Mouse (Mus musculus): ENCODE results near the gene Sun1. TPM values are rescaled to one million over a fixed set of nuclear protein-coding genes. Genes with fewer than 3 reads are reported as not detected.
A peak's percentile ranks its signal among the peaks of the same experiment; 100 is the strongest.

Sun1 gene
- polyA plus RNA-seq, 1 experiment from 2014 or later, result 45.9 TPM

DNA sequence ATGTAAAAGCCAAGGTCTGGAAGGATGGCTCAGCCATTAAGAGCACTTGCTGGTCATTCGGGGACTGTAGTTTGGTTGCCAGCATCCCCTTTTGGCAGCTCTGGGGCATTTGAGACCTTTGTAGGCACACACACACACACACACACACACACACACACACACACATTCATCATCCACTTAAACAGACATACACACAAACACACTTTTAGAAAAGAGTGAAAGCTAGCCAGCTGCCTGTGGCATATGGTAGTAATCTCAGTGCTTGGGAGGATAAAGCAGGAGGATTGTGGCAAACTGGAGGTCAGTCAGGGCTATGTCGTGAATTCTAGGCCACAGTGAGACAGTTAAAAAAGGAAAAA is 822 bp upstream of the Sun1 start:
- Histone ChIP-seq H3K9ac (replicated peaks; ENCODE audit: low read length) (peak overlapping the region; percentile 88), H3K27ac (replicated peaks; ENCODE audit: low read depth, low read length) (no peak overlapping the region), H3K36me3 (replicated peaks; ENCODE audit: control insufficient read depth, insufficient read depth, low read depth, low read length) (no peaks in the 10 kb centered on the region), H3K4me2 (ENCODE audit: low read depth, low read length) (peak overlapping the region; percentile 82), H3K4me1 (ENCODE audit: control insufficient read depth, insufficient read depth, low read length) (peaks cover 2% of the 10 kb centered on the region; the same call in 1 of the 2 replicates), H3K4me3 (ENCODE audit: low read depth, low read length) (peak overlapping the region; percentile 92; the same call in 1 of the 2 replicates), H3K9me3 (replicated peaks; ENCODE audit: control insufficient read depth, low read length) (no peaks in the 10 kb centered on the region), H3K27me3 (ENCODE audit: control insufficient read depth, insufficient read depth, low read length) (no peaks in the 10 kb centered on the region)
- 39% methylated on average over 2 of the region's 2 CpGs for WGBS
- ATAC-seq (replicated peaks; ENCODE audit: insufficient number of reproducible peaks, low FRiP score, low TSS enrichment, low read depth), result 0 out of 2 replicates have a peak, but pooled peaks have one; percentile 0
- peak; percentile 22 for DNase-seq (ENCODE audit: low spot score)

DNA sequence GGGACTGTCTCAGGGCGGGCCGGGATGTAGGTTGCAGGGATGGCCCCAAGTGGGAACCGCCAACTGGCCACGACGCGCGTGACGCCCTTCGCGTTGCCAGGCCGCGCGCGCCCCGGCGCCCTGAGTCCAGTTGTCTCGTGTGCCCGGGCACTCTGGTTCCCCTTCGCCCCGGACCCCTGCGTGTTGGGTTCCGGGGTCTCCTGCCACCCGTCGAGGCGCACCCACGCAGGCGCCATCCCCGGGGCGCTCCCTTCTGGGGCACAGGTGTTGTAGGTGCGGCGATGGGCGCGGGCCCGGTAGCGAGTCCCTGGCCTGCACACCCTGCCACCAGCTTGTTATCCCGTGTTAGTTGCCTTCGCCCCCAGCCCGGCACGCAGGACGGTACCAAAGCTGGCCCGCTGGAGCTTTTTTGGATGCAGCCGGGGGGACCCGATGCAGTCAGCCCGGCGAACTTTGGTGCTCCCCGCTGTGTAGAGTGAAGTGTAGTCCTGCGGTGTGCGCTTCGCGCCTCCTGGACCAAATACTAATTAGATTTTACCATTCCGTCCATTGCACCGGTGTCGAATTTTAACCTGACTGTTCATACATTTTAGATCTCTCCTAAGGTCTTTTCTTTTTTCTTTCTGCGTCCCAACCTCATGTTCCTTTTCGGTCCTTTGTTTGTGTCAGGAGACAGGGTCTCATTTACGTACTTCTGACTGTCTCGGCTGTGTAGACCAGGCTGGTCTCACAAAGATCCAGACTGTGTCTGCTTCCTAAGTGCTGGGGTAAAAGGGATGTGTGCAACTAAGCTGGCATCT is 533 bp downstream of the Sun1 start:
- DNase-seq (ENCODE audit: low spot score) (peak; percentile 6), ATAC-seq (replicated peaks; ENCODE audit: insufficient number of reproducible peaks, low FRiP score, low TSS enrichment, low read depth) (no peak; the same call in 1 of the 2 replicates)
- Histone ChIP-seq H3K4me2 (ENCODE audit: low read depth, low read length) (peak overlapping the region; percentile 94), H3K9me3 (replicated peaks; ENCODE audit: control insufficient read depth, low read length) (no peaks in the 10 kb centered on the region), H3K9ac (replicated peaks; ENCODE audit: low read length) (peak overlapping the region; percentile 88), H3K27me3 (ENCODE audit: control insufficient read depth, insufficient read depth, low read length) (no peaks in the 10 kb centered on the region), H3K4me1 (ENCODE audit: control insufficient read depth, insufficient read depth, low read length) (peaks cover 2% of the 10 kb centered on the region; the same call in 1 of the 2 replicates), H3K27ac (replicated peaks; ENCODE audit: low read depth, low read length) (no peak overlapping the region), H3K4me3 (ENCODE audit: low read depth, low read length) (peak overlapping the region; percentile 92), H3K36me3 (replicated peaks; ENCODE audit: control insufficient read depth, insufficient read depth, low read depth, low read length) (no peaks in the 10 kb centered on the region)
- 1% methylated on average over 54 of the region's 57 CpGs for WGBS

- Histone ChIP-seq H3K4me3 (ENCODE audit: low read depth, low read length) (no peak overlapping the region), H3K4me1 (ENCODE audit: control insufficient read depth, insufficient read depth, low read length) (peaks cover 2% of the 10 kb centered on the region; the same call in 1 of the 2 replicates), H3K9ac (replicated peaks; ENCODE audit: low read length) (peak overlapping the region; percentile 88; the same call in 1 of the 2 replicates), H3K9me3 (replicated peaks; ENCODE audit: control insufficient read depth, low read length) (no peaks in the 10 kb centered on the region), H3K4me2 (ENCODE audit: low read depth, low read length) (no peak overlapping the region), H3K36me3 (replicated peaks; ENCODE audit: control insufficient read depth, insufficient read depth, low read depth, low read length) (no peaks in the 10 kb centered on the region), H3K27me3 (ENCODE audit: control insufficient read depth, insufficient read depth, low read length) (no peaks in the 10 kb centered on the region), H3K27ac (replicated peaks; ENCODE audit: low read depth, low read length) (no peak overlapping the region)
- no peak for ATAC-seq (replicated peaks; ENCODE audit: insufficient number of reproducible peaks, low FRiP score, low TSS enrichment, low read depth)
- DNase-seq (ENCODE audit: low spot score), result no peak
- 80% methylated on average over 11 of the region's 11 CpGs for WGBS
Observed at GRCm38 (mm10) chr5:139202127-139202526, 1.7 kb downstream of the Sun1 start.

GRCm38 (mm10) chr5:139203312-139203711 is 2.9 kb downstream of the Sun1 start:
- WGBS, result 87% methylated on average over 5 of the region's 5 CpGs
- Histone ChIP-seq H3K9ac (replicated peaks; ENCODE audit: low read length) (no peak overlapping the region), H3K4me2 (ENCODE audit: low read depth, low read length) (no peak overlapping the region), H3K27ac (replicated peaks; ENCODE audit: low read depth, low read length) (no peak overlapping the region), H3K36me3 (replicated peaks; ENCODE audit: control insufficient read depth, insufficient read depth, low read depth, low read length) (no peaks in the 10 kb centered on the region), H3K4me3 (ENCODE audit: low read depth, low read length) (no peak overlapping the region), H3K27me3 (ENCODE audit: control insufficient read depth, insufficient read depth, low read length) (no peaks in the 10 kb centered on the region), H3K4me1 (ENCODE audit: control insufficient read depth, insufficient read depth, low read length) (peaks cover 2% of the 10 kb centered on the region; the same call in 1 of the 2 replicates), H3K9me3 (replicated peaks; ENCODE audit: control insufficient read depth, low read length) (no peaks in the 10 kb centered on the region)
- no peak for DNase-seq (ENCODE audit: low spot score)
- no peak for ATAC-seq (replicated peaks; ENCODE audit: insufficient number of reproducible peaks, low FRiP score, low TSS enrichment, low read depth)

DNA sequence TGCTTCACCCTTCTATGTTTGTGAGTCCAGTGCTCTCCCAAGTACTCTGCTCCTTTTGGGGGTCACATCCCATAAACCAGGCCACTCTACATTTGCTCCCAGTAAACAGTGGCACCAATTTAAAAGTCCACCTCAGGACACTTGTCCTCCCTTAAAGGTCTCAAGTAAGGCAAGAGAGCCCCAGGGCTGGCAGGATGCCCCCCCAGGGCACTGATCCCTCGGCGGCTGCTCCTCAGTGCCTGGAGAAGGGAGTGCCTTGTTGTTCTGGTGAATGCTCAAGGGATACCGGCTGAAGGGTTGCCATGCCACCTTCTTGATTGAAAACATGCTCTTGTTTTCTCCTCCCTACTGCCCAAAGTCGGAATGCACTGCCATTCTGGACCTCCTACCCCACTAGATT is 5.6 kb downstream of the Sun1 start:
- H3K36me3 ChIP-seq (replicated peaks; ENCODE audit: control insufficient read depth, insufficient read depth, low read depth, low read length), result no peaks in the 10 kb centered on the region; the same call in 1 of the 2 replicates
- no peaks in the 10 kb centered on the region for H3K9me3 ChIP-seq (replicated peaks; ENCODE audit: control insufficient read depth, low read length)
- no peak overlapping the region for H3K4me3 ChIP-seq (ENCODE audit: low read depth, low read length)
- no peak overlapping the region for H3K4me2 ChIP-seq (ENCODE audit: low read depth, low read length)
- 55% methylated on average over 4 of the region's 4 CpGs for WGBS
- H3K27me3 ChIP-seq (ENCODE audit: control insufficient read depth, insufficient read depth, low read length), result no peaks in the 10 kb centered on the region
- H3K27ac ChIP-seq (replicated peaks; ENCODE audit: low read depth, low read length), result no peak overlapping the region
- DNase-seq (ENCODE audit: low spot score) (no peak), ATAC-seq (replicated peaks; ENCODE audit: insufficient number of reproducible peaks, low FRiP score, low TSS enrichment, low read depth) (no peak)
- no peak overlapping the region for H3K9ac ChIP-seq (replicated peaks; ENCODE audit: low read length)
- H3K4me1 ChIP-seq (ENCODE audit: control insufficient read depth, insufficient read depth, low read length), result peaks cover 2% of the 10 kb centered on the region; the same call in 1 of the 2 replicates

DNA sequence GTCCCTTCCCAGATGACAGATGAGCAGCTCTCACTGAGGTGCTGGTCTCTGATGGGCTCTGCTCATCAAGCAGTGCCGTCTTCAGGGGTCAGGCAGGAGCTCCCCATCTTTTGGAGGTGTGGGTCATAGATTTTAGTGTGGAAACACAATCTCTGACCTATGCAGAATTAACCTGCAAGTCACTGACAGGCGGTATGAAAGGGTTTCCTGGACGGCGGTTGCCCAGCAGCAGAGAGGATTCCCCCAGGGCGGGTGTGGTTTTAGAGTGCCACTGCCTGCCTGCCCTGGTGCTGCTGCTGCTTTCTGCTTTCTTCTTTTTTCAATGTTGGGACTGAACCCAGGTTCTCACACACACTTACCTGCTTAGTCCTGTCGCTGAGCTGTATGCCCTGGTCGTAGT is 6.1 kb downstream of the Sun1 start:
- Histone ChIP-seq H3K27ac (replicated peaks; ENCODE audit: low read depth, low read length) (no peak overlapping the region), H3K27me3 (ENCODE audit: control insufficient read depth, insufficient read depth, low read length) (no peaks in the 10 kb centered on the region), H3K9me3 (replicated peaks; ENCODE audit: control insufficient read depth, low read length) (no peaks in the 10 kb centered on the region), H3K4me2 (ENCODE audit: low read depth, low read length) (no peak overlapping the region), H3K4me1 (ENCODE audit: control insufficient read depth, insufficient read depth, low read length) (no peaks in the 10 kb centered on the region), H3K9ac (replicated peaks; ENCODE audit: low read length) (no peak overlapping the region), H3K4me3 (ENCODE audit: low read depth, low read length) (no peak overlapping the region), H3K36me3 (replicated peaks; ENCODE audit: control insufficient read depth, insufficient read depth, low read depth, low read length) (no peaks in the 10 kb centered on the region; the same call in 1 of the 2 replicates)
- WGBS, result 66% methylated on average over 7 of the region's 7 CpGs
- no peak for DNase-seq (ENCODE audit: low spot score)
- no peak for ATAC-seq (replicated peaks; ENCODE audit: insufficient number of reproducible peaks, low FRiP score, low TSS enrichment, low read depth)

DNA sequence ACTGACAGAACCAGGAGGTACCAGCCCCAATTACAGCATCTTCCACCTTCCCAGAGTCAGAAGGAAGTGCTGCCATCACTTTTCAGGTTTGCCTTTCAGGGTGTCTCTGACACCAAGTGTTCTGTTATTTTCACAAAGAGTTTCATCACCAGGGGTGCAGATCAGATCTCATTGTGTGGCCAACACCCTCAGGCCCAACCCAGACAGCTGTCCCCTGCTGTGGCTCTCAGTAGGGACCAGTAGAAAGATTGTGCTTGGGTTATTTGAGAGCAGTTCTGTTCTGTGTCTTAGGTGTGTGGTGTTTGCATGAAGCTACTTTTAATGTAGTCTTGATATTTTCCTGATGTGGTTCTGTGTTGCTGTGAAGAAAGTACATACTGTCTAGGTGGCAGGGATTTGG is 7.7 kb downstream of the Sun1 start:
- Histone ChIP-seq H3K9me3 (replicated peaks; ENCODE audit: control insufficient read depth, low read length) (no peaks in the 10 kb centered on the region), H3K36me3 (replicated peaks; ENCODE audit: control insufficient read depth, insufficient read depth, low read depth, low read length) (no peaks in the 10 kb centered on the region; the same call in 1 of the 2 replicates), H3K4me3 (ENCODE audit: low read depth, low read length) (no peak overlapping the region), H3K4me2 (ENCODE audit: low read depth, low read length) (no peak overlapping the region), H3K27me3 (ENCODE audit: control insufficient read depth, insufficient read depth, low read length) (no peaks in the 10 kb centered on the region), H3K27ac (replicated peaks; ENCODE audit: low read depth, low read length) (no peak overlapping the region), H3K4me1 (ENCODE audit: control insufficient read depth, insufficient read depth, low read length) (no peaks in the 10 kb centered on the region), H3K9ac (replicated peaks; ENCODE audit: low read length) (no peak overlapping the region)
- no peak for DNase-seq (ENCODE audit: low spot score)
- no peak for ATAC-seq (replicated peaks; ENCODE audit: insufficient number of reproducible peaks, low FRiP score, low TSS enrichment, low read depth)

GRCm38 (mm10) chr5:139208871-139209684 is 8.6 kb downstream of the Sun1 start:
- Histone ChIP-seq H3K4me3 (ENCODE audit: low read depth, low read length) (no peak overlapping the region), H3K27me3 (ENCODE audit: control insufficient read depth, insufficient read depth, low read length) (no peaks in the 10 kb centered on the region), H3K9ac (replicated peaks; ENCODE audit: low read length) (no peak overlapping the region), H3K27ac (replicated peaks; ENCODE audit: low read depth, low read length) (no peak overlapping the region), H3K9me3 (replicated peaks; ENCODE audit: control insufficient read depth, low read length) (no peaks in the 10 kb centered on the region), H3K4me2 (ENCODE audit: low read depth, low read length) (no peak overlapping the region), H3K36me3 (replicated peaks; ENCODE audit: control insufficient read depth, insufficient read depth, low read depth, low read length) (no peaks in the 10 kb centered on the region; the same call in 1 of the 2 replicates), H3K4me1 (ENCODE audit: control insufficient read depth, insufficient read depth, low read length) (no peaks in the 10 kb centered on the region)
- no peak for ATAC-seq (replicated peaks; ENCODE audit: insufficient number of reproducible peaks, low FRiP score, low TSS enrichment, low read depth)
- no peak for DNase-seq (ENCODE audit: low spot score)
- WGBS, result 88% methylated on average over 10 of the region's 10 CpGs
